Mouse (Mus musculus) megakaryocyte, adult 5-6 weeks (primary cell): Measurements from ENCODE around the gene Cdc45. TPM values are rescaled to one million over a fixed set of nuclear protein-coding genes. Genes with fewer than 3 reads are reported as not detected.
A peak's percentile ranks its signal among the peaks of the same experiment; 100 is the strongest.

ENCODE experiments used
- ATAC-seq: 2 replicates; pipeline ENCODE4 v1.8.0; 2016; ENCODE audit warnings: mild to moderate bottlenecking, inconsistent platforms; ENCODE audit not compliant: poor library complexity, severe bottlenecking
- total RNA-seq, 2 experiments: library from RNA; stranded (forward) in 1 of 2; stranded (reverse) in 1 of 2; fragments of 153-499, 151-499 nt in 1 of 2; fragments of 221-1000, 200-1000 nt in 1 of 2; gene quantifications; 2 replicates each; pipeline versions ENCODE4 v1.2.3 to v1.2.4; 2015 to 2017

The Cdc45 gene
- total RNA-seq, 2 experiments from 2014 or later: 62.8 to 89.6 TPM

DNA sequence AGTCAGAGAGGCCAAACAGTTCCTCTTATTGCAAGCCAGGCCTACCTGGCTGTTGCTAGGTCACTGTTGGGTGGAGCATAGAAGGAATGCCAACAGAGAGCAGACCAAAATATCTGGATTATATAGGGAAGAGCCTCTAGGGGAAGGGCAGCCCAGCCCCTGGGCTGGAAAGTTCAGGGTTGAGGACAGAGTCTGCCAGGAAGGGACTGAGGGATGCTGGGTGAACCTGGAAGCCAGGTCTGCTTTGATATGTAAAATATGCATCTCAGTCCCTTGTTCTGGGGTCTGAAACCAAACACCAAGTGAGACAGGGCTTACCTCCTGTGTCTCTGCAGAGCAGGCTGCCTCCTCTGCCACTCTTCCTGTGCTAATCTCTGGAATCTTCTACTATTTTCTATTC is 73.5 kb downstream of the Cdc45 start:
- ATAC-seq: no peak

- peak; percentile 94 for ATAC-seq
Measured at GRCm38 (mm10) chr16:18733100-18733956, 78.5 kb downstream of the Cdc45 start.

GRCm38 (mm10) chr16:18730640-18731039 is 81.1 kb downstream of the Cdc45 start:
- no peak for ATAC-seq

Other genes starting within 250 kb of the Cdc45 start
- not detected in 2 replicates for gene Tbx1, start 221.3 kb downstream of the Cdc45 start, total RNA-seq (2015)
- not detected in 2 replicates for gene Tbx1, start 221.3 kb downstream of the Cdc45 start, total RNA-seq (2017)
- 0.38 and 0.55 TPM in 2 replicates for gene Gp1bb, start 189.6 kb downstream of the Cdc45 start, total RNA-seq (2015)
- 0.70 TPM in 1 of 2 replicates, not detected in the other for gene Gp1bb, start 189.6 kb downstream of the Cdc45 start, total RNA-seq (2017)
- gene Gm49601, start 185.6 kb downstream of the Cdc45 start, total RNA-seq (2015): 1.7 and 2.9 TPM in 2 replicates
- 0.61 and 3.2 TPM in 2 replicates for gene Gm49601, start 185.6 kb downstream of the Cdc45 start, total RNA-seq (2017)
- gene Sept5, start 182.0 kb downstream of the Cdc45 start, total RNA-seq (2015): 19.5 and 23.5 TPM in 2 replicates
- 11.6 and 17.0 TPM in 2 replicates for gene Sept5, start 182.0 kb downstream of the Cdc45 start, total RNA-seq (2017)
- not detected in 2 replicates for gene Cldn5, start 35.1 kb downstream of the Cdc45 start, total RNA-seq (2015)
- not detected in 2 replicates for gene Cldn5, start 35.1 kb downstream of the Cdc45 start, total RNA-seq (2017)
- gene Ufd1, start 208 bp downstream of the Cdc45 start, total RNA-seq (2015): 47.7 and 57.5 TPM in 2 replicates
- 57.6 and 78.5 TPM in 2 replicates for gene Ufd1, start 208 bp downstream of the Cdc45 start, total RNA-seq (2017)
- 7.8 and 9.6 TPM in 2 replicates for gene 2510002D24Rik, start 24.6 kb upstream of the Cdc45 start, total RNA-seq (2015)
- 9.6 and 9.9 TPM in 2 replicates for gene 2510002D24Rik, start 24.6 kb upstream of the Cdc45 start, total RNA-seq (2017)
- not detected in 2 replicates for gene Gm28539, start 24.6 kb upstream of the Cdc45 start, total RNA-seq (2015)
- gene Gm28539, start 24.6 kb upstream of the Cdc45 start, total RNA-seq (2017): not detected in 2 replicates
- 80.1 and 85.8 TPM in 2 replicates for gene Mrpl40, start 64.9 kb upstream of the Cdc45 start, total RNA-seq (2015)
- gene Mrpl40, start 64.9 kb upstream of the Cdc45 start, total RNA-seq (2017): 78.2 and 81.7 TPM in 2 replicates
- 28.3 and 34.5 TPM in 2 replicates for gene Hira, start 65.0 kb upstream of the Cdc45 start, total RNA-seq (2015)
- 43.8 and 60.5 TPM in 2 replicates for gene Hira, start 65.0 kb upstream of the Cdc45 start, total RNA-seq (2017)